Mouse (Mus musculus) thymus, postnatal 14 days (tissue): ENCODE results near the gene Col23a1.

Experiments used
- DNase-seq: peaks from one replicate; pipeline ENCODE4 v3.0.0; 2021

Gene Col23a1

DNA sequence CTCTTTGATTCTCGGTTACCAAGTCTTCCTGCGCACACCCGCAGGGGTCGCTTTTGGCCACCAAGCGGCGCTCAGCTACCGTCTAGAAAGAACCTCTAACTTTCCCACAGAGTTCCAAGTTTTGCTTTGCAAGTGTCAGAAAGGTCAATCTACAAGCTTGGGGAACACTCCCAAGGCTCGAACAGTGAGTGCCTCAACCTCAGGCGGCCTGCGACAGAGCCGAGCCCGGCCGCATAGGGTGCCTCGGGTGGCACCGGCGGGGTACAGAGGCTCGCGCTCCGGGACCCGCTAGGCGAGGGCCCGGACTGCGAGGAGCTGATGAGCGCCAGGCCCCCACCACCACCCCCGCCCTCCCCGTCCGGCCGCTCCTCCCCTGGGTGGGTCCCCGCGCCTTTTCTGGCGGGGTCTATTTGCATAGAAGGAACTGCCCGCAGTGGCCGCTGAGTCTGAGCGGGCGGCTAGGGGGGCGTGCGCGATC, at the start of gene Col23a1:
Col23a1 (plus strand) TSS at position 357 of the 478 bp plus-strand sequence.
- DNase-seq, result peak; percentile 51

- DNase-seq, result no peak
These were observed 46.8 kb upstream of the Col23a1 start for GRCm38 (mm10) chr11:51242897-51243296.

GRCm38 (mm10) chr11:51257006-51257405, 32.7 kb upstream of the Col23a1 start:
- no peak for DNase-seq

GRCm38 (mm10) chr11:51261680-51262219, 28.0 kb upstream of the Col23a1 start, which contains the start of gene Clk4:
Gene Clk4 (plus strand): TSS chr11:51261730.
- no peak for DNase-seq

- peak; percentile 100 for DNase-seq
These were observed 27.1 kb upstream of the Col23a1 start, which contains the start of gene BC049762 for GRCm38 (mm10) chr11:51262342-51263285. Gene BC049762 (minus strand): TSS chr11:51263046.

GRCm38 (mm10) chr11:51263286-51263831, 26.4 kb upstream of the Col23a1 start:
- no peak for DNase-seq

DNA sequence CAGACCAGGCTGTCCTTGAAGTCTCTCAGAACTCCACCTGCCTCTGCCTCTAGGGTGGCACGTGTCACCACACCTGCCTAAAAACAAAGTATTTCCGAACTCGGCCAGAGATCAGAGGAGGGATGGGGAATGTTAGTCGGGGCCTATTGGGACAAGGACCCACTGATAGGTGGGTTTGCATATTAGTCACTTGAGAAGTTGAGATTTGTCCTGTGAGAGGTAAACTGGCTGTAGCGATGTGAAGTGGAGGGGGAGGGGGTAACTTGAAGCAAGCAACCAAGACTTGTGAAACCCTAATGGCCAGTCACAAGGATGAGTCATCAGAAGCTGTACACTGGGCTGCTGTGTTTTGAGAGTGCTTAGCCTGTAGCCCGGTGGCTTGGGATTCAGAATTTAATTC, 25.4 kb upstream of the Col23a1 start:
- peak; percentile 43 for DNase-seq

GRCm38 (mm10) chr11:51265326-51265725, 24.4 kb upstream of the Col23a1 start:
- DNase-seq, result peak; percentile 25

DNA sequence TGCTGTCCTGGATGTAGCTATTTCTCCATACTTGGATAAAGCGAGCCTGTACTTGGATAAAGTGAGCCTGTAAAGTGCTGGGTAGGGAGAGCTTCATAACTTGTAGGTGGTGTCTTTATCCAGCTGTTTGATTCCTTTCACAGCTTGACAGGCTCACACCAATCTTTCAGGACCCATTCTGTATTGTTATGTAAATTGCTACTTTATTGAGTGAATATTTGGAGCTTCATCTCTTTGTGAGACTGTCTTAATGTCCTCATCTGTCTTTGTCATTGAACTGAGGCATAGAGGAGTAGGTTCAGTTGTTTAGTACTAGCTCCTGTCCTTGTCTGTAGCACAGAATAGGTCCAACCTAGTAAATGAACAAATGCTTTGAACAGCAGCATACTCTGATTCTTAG, 15.3 kb upstream of the Col23a1 start:
- no peak for DNase-seq

DNA sequence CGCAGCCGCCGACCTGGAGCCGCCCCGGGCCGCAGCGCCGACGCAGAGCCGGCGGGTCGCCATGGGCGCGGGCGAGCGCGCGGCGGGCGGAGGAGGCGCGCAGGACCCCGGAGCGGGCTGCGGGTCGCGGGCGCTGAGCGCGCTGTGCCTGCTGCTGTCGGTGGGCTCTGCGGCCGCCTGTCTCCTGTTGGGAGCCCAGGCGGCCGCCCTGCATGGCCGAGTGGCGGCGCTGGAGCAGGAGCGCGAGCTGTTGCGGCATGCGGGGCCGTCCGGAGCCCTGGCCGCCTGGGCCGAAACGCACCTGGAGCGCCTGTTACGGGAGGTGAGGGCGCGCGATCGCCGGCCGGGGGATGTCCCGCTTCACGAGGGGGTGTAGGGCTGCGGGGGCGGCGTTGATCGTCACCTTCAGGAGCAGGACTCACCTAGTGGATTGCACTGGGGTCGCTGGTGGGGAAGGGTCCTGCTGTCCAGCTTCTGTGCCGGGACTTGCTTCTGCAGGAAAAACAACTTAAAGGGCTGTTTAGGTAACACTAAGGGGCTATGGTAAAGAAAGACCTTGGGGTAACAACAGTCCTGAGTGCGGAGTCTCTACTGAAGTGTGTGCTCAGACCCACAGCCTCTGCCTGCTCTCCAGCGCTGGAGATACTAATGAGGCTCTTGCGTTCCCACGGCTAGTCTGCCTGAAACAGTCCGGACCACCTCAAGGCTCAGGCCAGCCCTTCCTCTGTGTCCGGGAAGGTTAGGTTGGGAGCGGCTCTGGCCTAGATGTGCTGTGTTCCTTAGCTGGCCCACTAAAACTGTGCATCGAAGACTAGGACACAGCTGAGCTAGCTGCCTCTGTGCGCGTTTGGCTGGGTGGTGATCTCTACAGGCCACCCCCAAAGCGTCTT, 591 bp downstream of the Col23a1 start:
- DNase-seq, result peak; percentile 19

- no peak for DNase-seq
These were observed 4.3 kb downstream of the Col23a1 start for GRCm38 (mm10) chr11:51293956-51294530.

DNA sequence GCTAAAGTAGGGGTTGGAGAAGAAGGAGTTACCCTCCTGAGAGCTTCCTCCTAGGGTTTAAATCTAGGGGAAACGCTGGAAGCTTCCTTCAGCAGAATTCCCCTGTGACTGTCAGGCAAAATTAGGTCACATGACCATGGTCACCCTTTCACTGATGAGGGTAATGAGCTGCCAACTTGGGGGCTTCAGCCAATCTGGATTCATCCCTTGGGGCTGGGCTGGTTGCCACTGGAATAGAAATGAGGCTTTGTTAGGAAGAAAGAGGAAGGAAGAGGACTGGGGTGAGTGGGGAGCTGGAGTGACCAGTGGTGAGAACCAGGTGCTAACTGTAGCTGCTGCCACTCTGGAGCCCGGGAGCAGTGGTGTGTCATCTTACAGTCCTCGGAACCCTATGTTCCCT, 6.0 kb downstream of the Col23a1 start:
- no peak for DNase-seq

DNA sequence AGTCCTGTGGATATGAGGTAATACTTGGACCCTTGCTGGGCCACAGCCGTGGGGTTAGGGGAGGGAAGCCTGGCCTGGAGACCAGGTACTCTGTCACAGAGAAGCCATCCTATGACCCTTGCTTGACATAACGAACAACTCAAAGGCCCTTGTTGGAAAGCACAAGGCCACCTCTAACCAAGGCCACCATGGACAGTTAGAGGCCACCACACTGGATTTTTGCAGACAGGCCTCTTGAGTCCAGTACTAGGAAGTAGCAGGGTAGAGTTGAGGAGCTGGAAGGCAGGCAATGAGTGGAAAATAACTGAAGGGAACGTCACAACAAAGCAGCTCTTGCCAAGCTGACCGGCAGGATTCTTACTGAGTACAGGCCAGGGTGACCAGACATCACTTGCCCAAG, 9.0 kb downstream of the Col23a1 start:
- DNase-seq, result no peak

- DNase-seq, result no peak
These were observed 12.7 kb downstream of the Col23a1 start for GRCm38 (mm10) chr11:51302396-51302795.

DNA sequence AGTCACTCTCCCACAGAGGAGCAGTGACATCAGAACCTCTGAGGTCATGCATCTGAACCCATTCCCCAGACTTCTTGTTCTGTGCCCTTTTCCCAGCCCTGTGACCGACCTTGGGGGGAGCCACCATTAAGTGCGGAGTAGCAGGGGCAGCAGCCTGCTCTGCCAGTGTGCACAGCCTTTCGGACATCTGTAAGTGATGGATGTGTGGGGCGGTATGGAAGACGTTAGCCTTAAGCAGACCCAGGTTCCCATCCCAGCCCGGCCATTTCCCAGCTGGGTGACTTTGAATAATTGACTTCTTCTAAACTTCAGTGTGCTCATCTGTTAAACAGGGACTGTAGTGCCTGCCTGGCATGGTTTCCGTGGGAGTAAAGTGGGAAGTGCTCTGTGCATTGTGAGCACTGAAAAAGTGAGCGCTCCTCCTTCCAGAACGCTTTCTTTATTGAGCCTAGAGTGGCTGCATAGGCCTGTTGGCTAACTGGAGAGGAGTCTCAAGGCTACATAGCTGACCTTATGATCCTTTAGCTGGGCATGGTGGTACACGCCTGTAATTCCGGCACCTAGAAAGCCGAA, 14.3 kb downstream of the Col23a1 start:
- no peak for DNase-seq

DNA sequence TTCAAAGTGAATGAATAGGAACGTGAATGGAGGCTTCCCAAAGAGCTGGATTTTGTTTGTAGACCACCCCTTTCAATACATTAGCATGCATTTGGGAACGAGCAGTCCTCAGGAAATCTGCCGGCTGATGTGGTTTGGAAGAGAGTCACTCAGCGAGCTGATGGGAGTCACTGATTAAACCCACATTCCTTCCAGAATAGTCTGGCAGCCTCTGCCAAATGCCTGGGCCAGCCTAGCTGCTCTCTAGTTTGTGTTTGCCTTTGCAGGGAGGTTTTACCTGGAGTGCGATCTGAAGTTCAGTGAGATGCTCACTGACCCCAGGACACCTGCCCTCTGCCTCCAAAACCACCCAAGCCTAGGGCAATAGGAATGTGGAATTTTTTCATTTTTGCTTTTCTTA, 18.6 kb downstream of the Col23a1 start:
- no peak for DNase-seq

DNA sequence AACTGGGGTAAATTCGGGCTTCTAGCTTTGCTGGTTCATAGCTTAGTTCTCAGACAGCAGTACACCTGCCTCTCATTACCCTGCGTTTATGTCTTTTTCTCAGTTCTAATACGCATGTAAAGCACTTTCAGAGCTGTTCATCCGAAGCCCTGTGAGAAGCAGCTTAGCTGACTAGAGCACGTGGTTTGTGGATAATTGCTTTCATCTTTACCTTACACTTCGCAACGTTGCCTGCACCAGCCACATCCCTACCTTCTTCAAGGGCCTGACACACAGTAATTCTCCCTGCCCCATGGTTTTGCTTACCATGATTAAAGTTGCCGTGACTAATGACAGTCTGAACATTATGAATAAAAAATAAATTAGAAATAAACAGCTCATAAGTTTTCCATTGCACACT, 22.1 kb downstream of the Col23a1 start:
- DNase-seq, result no peak

GRCm38 (mm10) chr11:51315991-51316810, 26.5 kb downstream of the Col23a1 start:
- DNase-seq, result no peak

DNA sequence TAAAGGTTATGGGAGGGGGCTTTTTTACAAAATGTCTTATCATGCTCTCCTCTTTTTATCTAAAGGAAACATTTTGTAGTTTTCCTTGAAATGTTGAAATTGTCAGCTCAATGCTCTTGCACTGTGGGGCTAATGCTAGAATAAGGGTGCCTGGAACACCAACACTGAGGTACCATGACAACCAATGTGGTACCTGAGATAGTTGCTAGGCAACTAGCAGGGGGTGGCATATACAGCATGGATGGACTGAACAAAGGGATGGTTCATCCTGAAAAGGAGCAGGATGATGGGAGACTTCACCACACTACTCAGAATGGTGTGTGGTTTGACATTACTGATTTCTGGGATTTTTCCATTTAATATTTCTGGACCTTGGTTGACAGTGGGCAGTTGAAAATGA, 30.9 kb downstream of the Col23a1 start:
- DNase-seq, result no peak

GRCm38 (mm10) chr11:51326908-51327307, 37.2 kb downstream of the Col23a1 start:
- DNase-seq, result no peak

- no peak for DNase-seq
These were observed 38.7 kb downstream of the Col23a1 start for GRCm38 (mm10) chr11:51328387-51328942.
